Mouse (Mus musculus): ENCODE measurements around the gene Supt3.

The Supt3 gene

DNA sequence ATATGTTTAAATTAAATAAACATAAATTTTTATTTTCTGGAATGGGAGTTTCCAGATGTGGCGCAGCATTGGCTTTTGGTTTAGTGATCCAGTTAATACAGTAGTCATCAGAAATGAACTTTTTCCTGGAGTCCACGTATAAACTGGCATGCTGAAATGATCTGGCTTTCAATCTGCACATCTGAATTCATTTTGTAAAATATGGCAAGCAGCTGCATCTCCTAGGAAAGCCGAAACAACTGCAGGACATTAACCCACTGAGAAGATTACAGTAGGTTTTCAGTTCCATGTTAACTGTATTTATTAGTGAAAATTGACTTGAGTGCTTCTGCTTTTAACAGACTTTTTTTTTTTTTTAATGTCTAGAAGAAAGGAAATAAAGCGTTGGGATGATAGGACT is 5.4 kb downstream of the Supt3 start:
- no peak for DNase-seq

DNA sequence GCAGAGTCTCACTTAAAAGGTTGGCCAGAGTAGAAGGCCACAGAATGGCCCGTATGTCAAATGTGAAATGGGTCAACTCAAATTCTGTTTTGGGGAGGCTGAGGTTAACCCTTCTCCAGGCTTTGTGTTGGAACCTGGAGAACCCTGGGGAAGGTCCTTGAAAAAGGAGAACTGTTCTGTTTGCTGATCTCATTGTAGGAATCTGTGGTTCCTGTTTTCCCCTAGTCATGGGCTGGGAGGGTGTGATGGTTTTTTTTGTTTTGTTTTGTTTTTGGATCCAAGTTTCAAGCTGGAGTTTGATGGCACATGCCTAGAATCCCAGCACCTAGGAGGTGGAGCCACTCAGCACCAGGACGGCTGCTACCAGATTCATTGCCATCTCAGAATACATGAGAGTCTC is 6.2 kb downstream of the Supt3 start:
- DNase-seq, result no peak

DNA sequence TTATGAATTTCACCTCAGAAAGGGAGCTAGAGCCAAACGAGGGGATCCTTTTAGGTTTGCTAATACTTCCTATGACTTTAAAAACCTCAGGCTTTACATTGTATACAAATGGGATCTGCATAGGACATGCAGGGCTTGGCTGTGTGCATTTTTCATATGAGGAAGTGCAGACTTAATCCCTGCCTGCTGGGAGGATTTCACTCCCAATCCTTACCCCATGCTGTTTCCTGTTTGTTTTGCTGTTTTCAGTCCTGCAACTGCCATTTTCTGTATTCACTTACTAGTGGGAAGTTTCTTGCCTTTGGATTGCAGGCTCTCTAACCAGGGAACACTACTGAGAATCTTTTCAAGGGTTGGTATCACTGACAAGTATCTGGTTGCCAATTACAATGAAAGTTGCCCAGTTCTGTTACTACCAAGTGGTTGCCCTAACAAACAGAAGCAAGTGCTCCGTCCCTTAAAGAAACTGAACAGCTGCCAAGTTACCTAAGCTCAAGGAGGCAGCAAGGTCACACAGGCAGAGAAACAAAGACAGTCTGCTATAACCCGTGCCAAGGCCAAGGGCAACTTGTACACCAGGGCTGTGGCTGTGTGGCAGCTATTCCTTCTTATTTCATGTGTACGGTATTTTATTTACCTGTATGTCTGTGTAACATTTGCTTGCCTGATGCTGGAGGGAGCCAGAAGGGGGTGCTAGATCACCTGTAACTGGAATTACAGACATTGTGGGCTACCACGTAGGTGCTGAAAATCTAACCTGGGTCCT is 12.2 kb downstream of the Supt3 start:
- peak; percentile 35 for DNase-seq

DNA sequence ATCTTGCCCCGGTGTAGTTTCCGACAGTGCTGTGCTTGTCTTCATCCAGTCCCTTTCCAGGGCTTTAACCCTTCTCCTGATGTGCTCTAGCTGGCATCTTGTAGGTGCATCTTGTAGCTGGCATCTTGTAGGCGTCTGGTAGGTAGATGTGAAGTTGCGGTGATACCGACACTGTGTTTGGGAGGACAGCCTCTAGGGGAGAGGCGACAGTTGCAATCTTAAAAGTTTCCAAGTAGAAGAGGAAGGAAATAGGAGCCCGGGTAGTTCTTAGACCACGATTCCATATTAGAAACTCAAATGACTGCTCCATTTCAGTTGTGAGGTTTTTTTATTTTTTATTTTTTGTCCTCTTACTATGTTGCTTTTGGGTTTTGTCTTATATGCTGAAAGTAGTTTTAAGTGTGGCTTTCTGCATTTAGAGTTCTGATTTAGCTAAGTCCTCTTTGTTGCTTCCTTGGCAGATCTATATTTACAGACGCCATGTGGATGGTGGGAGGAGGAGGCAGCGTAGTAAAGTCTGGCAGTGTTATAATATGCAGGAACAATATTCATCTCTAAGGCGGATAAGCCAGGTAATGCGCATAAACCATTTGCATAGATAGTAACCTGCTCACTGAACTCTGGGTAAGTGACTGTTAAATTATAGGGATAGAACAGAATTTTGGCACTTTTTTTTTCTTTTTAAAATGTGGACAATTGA is 15.4 kb downstream of the Supt3 start:
- DNase-seq, result no peak

DNA sequence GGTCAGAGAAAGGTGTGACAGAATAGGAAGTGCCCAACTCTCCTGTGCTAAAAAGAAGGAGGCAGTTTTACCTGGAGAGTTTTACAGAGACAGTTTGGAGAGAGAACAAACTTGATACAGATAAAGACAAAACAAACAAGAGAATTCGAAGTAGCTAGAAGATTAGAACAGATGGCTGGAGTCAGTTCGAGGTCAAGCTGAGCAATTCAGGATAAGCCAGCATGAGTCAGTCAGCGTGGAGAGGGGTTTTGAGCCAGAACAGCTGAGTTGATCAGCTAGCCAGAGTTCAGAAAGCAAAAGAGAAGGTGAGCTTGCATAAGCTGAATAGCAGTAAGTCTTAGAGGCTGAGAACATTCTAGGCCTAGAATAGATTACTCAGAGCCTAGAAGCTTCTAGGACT is 20.4 kb downstream of the Supt3 start:
- DNase-seq, result no peak

DNA sequence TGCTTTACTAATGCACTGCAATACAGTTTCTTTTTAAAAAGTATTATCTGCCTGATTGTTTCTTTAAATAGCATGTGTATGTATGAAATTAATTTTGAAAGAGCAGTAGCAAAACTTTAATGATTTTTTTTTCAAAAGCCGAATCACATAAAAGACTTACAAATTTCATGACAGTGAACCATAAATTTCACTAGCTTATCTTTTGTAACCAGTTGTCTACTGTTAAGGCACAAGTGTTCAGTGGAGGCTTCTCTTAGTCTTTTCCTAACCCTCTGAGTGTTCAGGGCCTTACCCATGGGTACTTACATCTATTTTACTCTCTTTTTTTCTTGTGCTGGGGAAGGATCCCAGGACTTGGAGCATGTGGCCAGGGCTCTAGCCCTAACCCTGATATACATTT is 30.1 kb downstream of the Supt3 start:
- DNase-seq, result no peak

DNA sequence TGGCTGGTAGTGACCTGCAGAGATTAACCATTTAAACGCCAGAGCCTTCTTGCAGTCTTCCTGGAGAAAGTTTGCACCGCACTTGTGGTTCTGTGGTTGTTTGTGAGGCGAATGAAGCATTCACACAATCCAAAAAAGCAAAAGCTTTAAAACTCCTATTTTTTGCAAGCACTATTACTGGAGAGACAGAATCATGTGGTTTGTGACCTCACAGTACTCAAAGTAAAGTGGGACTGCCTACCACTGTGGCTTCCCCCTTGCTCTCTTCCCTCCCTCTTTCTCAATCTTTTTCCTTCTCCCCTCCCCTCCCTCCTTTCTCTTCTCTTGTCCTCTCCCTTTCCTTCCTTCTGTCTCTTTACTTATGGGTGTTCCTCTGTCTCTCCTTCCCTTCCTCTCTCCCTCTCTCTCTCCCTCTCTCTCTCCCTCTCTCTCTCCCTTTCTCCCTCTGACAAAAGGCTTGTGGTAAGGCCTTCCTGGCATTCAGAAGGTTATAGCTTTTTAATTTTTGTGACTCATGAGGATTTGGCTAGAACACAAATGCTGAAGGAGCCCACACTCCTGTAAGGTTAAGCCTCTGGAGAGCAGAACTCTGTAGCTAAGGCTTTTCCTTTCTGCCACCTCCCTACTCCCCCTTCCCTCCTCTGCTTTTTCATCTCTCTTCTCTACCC is 37.7 kb downstream of the Supt3 start, which contains the start of gene Runx2:
TSS of gene Runx2 (minus strand) at position 290 of the 668 bp plus-strand sequence.
- no peak for DNase-seq

DNA sequence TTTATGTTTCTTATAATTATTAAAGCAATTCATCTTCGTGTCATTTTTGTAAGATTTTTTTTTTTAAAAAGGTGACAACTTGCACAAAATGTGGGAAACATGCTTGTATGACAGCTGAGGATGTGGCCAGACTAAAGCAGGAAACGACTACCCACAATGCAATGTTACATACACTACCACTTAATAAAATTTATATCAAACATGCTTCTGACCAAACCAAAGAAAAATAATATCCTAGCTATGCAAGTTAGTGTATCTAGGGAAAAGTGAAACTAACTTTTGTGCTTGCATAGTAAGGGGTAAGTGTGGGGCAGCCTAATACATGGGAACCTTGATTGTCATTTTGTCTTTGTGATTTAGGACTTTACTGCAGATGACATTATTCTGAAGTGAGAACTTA is 41.9 kb downstream of the Supt3 start:
- DNase-seq, result no peak

DNA sequence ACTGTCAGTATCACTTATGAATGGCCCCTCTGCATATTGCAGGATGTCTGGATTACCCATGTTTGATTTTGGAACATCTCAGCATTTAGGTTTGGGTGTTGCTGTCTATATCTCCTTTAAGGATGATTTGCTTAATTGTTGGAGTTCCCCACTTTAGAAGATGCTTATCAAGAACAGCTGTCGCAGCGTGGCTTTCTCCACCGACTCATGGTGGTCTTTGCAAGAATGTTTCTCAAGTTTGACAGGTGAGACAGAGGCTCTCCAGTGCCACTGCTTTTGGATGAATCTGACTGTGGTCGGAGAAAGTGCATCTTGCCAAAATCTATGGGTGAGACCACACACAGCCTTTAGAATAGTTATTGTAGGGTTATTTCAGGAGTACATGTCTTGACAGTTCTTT is 42.9 kb downstream of the Supt3 start:
- DNase-seq, result no peak

DNA sequence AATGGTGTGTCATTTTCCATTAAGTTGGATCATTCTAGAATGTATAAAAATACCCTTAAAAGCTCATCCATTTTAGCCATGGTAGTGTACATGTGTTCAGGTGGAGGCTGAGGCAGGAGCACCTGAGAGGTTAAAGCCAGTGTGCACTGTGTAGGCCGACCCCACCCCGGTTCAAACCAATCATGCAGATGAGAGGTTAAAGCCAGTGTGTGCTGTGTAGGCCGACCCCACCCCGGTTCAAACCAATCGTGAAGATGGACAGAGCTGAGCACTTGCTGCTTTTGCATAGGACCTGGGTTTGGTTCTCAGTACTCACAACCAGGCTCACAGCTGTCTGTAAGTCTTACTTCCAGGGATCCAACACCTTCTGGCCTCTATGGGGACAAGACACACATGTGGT is 45.0 kb downstream of the Supt3 start:
- no peak for DNase-seq

DNA sequence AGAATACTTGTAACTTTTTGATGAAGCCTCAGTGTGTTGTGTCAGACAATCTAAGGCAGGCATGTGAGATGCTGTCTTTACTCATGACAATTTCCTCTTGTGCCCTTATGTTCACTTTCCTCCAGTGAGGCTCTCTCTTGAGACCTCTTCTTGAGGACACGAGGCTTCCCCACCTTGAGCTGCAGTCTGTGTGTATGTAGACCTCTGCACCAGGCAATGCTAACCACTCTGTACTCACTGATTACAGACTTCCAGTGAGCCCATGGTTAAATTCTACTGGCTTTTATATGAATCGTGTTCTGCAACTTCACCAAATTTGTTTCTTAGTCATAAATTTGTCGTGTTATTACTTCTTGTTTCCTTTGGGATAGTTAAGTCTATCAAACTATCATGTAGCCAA is 50.2 kb downstream of the Supt3 start:
- no peak for DNase-seq

DNA sequence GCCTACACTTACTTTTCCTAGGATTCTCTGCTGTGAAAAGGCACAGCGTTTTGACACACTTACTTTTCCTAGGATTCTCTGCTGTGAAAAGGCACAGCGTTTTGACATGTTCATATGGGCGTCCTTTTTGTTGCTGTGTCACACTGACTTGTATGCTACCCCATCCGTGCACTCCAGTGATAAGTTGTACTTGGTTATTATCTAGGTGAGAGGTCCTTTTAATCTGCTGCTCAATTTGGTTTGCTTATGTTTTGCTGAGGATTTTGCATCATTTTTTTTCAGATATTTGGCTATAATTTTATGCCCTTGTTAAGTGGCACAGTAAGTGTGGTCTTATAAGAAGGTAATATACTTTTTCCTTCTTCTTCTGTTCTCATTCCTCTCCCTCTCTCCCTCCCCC is 51.0 kb downstream of the Supt3 start:
- no peak for DNase-seq

DNA sequence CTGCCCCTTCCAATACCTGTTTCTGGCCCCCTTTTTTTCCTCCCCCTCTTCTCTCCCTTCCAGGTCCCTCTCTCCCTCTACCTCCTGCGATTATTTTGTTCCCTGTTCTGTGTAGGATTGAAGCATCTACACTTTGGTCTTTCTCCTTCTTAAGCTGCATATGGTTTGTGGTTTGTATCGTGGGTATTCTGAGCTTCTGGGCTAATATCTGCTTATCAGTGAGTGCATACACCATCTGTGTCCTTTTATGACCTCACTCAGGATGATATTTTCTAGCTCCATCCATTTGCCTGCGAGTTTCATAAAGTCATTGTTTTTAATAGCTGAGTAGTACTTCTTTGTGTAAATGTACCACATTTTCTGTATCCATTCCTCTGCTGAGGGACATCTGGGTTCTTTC is 52.6 kb downstream of the Supt3 start:
- no peak for DNase-seq

DNA sequence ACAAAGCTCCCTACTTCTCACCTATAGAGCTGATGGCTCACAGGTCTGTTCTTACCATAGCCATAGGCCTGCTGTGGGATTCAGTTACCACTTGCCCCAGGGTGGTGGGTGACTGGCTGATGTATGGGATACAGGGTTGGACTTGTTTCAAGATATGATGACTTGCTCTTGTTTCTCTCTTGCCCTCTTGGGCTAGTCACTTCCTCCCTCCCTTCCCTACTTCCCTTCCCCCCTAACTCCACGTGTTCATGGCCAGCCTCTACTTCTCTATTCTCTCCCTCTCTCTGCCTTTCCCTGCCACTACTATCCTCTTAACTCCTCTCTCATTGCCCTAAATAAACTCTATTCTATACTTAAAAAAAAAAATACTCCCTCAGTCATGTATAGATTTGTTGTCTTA is 54.2 kb downstream of the Supt3 start:
- DNase-seq, result no peak

DNA sequence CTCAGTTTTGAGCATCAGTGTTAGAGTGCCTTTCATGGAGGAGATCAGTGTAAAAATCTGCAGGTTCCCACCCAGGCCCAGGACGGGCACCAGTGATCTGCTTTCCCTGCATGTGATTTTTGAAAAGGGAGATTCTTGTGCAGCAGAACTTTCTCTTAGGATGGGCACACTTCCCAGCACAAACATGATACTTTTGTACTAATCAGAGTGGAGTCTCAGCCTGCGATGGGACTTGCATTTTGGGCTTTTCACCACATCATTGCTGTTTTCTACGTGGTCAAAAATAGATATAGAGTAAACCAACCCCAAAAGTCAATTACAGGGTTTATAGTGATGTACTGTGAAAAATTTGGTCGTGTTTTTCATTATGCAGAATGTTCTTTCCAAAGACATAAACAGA is 65.2 kb downstream of the Supt3 start:
- DNase-seq, result no peak

DNA sequence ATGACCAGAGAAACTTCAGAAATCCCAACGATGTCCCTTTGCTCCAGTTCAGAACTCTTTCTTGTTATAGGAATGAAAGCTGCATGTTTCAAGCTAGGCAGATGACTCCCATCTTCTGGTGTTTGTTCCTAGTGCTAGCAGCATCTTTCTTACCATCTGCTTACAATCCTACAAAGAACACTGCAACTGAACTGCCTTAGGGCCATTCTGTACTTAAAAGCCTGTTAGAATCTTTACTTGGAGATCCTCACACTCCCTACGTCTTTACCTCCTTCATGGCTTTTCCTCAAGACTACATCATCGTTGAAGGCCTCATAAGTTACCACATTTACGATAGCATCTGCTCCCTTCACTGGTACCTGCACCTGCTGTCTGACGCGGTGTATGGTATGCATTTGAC is 86.2 kb downstream of the Supt3 start:
- no peak for DNase-seq

DNA sequence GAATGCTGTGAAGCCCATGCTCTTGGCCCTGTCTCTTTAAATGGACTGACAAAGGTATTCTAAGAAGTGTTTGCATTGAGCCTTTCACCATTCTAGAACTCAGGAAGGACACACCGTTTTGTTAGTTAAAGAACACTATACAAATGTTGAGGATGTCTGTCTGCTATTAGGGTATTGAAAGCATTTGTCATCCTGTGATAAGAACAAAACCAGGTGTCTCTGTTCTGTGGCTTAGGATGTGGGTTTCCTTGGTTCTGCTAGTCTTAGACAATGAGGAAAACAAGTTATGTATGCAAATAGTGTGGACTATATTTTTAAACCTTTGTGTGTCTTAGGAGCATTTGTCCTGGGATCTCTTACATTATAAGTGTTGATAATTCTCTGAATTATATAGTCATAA is 116.6 kb downstream of the Supt3 start:
- no peak for DNase-seq

DNA sequence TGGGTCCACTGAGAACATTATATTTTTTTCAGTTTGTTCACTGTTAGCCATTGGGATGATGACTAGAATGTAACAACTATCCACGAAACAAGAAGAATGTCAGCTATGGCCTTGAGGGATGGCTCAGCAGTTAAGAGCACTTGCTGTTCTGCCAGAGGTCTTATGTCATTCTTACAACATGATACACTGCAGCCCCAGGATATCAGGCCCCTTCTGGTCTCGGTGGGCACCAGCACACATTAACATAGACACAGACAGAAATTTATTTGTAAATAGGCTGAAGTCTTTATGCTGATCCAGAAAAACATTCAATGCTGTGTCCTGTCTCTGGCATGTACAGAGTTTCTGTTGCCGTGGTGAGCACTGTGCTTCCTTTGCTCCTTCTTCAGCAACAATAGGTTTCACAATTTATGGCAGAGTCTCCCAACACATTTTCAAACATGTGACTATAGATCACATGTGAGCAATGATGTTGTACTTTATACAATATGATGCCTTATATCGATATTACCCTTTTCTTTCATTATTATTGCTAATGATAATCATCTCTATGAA is 166.7 kb downstream of the Supt3 start:
- no peak for DNase-seq

DNA sequence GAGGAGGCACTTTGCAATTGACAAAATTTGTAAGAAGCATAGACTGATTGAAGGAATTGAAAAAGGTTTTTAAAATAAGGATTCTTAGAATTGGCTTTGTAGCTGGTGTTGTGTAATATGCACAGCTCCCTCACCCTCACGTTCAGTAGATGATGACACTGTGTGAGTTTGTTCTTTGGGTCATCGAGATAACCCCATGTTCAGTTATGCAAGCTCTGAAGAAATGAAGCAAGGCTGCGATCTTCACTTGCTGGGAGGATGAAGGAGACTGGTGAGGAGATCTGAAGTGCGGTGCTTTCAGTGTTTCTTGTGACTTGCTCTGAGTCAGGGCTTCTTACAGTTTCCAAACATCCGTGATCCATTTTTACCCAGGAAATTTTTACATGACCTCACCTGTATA is 168.4 kb downstream of the Supt3 start:
- DNase-seq, result no peak

DNA sequence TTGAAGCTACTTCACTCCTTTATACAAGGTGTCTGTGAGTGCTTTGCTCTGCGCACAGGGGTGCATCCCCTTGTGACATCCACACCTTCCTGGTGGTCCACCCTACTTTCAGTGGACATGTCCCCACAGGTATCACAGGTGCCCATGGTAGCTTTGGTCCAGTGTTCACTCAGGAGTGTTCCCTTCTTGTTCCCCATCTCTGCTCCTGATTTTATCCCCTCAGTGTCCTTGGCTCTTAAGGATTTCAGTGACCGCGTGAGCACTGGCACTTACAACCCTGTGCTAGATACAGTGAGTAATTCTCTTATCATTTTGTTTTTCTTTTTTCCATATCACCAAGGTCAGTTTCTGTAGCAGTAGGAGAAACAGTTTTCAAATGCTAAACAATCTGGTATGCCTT is 171.4 kb downstream of the Supt3 start:
- DNase-seq, result no peak

DNA sequence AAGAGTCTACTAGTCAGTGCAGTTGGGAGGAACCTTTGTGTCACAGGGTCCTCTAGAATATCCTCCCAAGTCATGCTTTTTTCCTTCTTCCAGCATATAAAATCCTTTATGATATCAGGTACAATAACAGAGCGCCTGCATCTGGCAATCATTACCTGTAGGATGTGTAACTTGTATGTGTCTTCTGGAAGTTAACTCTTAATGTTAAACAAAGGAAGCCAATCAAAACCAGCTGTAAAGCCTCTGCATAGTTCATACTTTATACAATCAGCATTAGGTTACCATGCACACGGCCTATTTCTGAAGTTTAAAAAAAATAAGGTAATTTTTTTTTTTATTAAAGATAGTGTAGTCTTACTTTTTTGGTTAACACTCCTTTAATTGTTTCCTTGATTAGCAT is 179.7 kb downstream of the Supt3 start:
- DNase-seq, result no peak

DNA sequence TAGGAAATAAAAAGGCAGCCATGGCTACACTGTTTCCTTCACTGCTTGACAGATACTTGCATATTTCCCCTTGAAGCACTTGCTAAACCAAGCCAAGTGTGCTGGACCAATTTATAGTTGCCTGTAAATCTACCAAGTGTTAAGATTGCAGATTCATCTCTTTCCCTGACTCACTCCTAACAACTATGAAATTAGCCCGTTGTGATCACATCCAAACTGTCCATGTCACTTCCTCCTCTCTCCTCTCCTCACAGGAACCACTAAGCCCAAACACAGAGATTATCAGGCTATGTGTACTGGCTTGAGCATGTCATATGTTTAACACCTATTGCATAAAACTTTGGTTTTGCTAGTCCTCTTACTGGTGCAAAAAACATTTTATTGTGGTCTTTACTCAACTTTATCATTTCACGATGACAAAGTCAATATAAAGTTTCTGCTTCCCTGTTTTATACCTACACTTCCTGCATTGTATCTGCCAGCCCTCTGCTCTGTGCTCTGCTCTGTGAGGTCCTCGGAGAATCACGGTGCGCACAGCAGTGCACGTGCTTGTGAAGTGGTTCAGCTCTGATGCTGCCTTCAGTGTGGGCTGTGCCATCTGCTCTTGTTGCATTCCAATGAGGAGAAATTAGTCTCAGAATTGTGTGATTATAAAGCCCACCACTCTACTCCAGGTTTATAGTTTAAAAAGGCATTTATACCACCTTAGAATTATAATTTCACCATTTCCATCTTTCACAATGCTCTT is 186.3 kb downstream of the Supt3 start:
- no peak for DNase-seq

DNA sequence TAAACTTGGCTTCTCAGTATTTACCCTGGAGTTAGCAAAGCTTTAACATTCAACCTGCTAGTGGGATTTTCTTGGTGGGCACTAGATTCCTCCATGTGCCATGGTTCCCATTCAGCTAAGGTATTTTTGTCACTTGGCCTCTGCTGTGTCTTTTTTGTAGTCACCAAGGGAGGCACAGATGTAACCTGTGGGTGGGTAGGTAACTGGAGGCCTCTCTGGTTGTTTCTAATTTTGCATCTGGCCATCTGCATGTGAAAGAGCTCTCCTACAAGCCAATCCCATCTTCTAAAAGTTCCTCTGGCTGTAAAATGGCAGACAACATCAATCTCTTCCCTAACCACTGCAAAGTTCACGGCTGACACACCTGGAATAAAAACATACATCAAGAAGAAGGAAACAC is 190.2 kb downstream of the Supt3 start:
- DNase-seq, result no peak
